ENCODE assay signal across 8 mouse cellular contexts in the genomic region with DNA sequence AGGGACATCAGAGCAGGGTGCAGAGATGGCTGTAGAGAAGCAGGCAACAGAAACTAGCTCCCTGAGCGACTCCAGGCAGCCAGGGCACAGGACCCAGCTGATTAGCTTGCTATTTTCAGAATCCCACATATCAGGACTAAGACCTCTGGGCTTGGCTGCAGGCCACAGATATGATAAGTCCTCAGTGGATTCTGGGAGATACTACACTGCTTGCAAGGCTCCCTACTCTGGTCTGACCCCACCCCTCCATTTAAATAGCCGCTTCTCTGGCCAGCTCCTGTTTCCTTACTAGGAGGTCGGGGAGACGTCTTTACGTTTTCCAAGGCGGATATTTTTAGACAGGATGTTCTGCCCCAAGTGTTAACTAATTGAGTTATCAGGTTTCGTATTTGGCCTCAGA.
DNase-seq lines count a peak whose midpoint lies in the region; ATAC-seq lines count a peak whose summit lies in the region.

No protein-coding gene starts in this region.

- H3K4me3 ChIP-seq in heart, embryonic 10.5 days, result peak overlapping the region; percentile 56
- no peak overlapping the region for H3K4me3 ChIP-seq in limb, embryonic 13.5 days
- no peak overlapping the region for H3K4me3 ChIP-seq in midbrain, embryonic 16.5 days (ENCODE audit: low read depth, low read length)

- peaks cover 42% of the 10 kb centered on the region for H3K4me1 ChIP-seq in heart, embryonic 10.5 days
- H3K4me1 ChIP-seq in limb, embryonic 13.5 days, result peaks cover 29% of the 10 kb centered on the region
- H3K4me1 ChIP-seq in midbrain, embryonic 16.5 days (ENCODE audit: control insufficient read depth, insufficient read depth, low read length), result peaks cover 29% of the 10 kb centered on the region

- peak; percentile 29 for DNase-seq in 3T3-L1 (ENCODE audit: low read depth, low spot score)
- DNase-seq in Muller cell, postnatal 12 days (ENCODE audit: inconsistent ontology term), result peak; percentile 43
- DNase-seq in heart, embryonic 10.5 days (ENCODE audit: low spot score), result peak; percentile 94
- DNase-seq in layer of hippocampus, adult 8-10 months (ENCODE audit: low spot score in 2 of 2), result no peak
- DNase-seq in adrenal gland, adult (ENCODE audit: inconsistent age in 2 of 2, low spot score in 1 of 2), result no peak

- H3K9me3 ChIP-seq in heart, embryonic 10.5 days, result no peaks in the 10 kb centered on the region
- H3K9me3 ChIP-seq in limb, embryonic 13.5 days, result 0 out of 2 replicates have a peak, but pooled peaks cover 4% of the 10 kb centered on the region
- H3K9me3 ChIP-seq in midbrain, embryonic 16.5 days (replicated peaks; ENCODE audit: control insufficient read depth, low read length, poor library complexity, severe bottlenecking), result 0 out of 2 replicates have a peak, but pooled peaks cover 2% of the 10 kb centered on the region

- peak overlapping the region; percentile 89 for H3K27ac ChIP-seq in heart, embryonic 10.5 days
- H3K27ac ChIP-seq in limb, embryonic 13.5 days, result no peak overlapping the region
- H3K27ac ChIP-seq in midbrain, embryonic 16.5 days (ENCODE audit: low read length), result no peak overlapping the region

- no peaks in the 10 kb centered on the region for H3K27me3 ChIP-seq in heart, embryonic 10.5 days (ENCODE audit: insufficient read depth, poor library complexity, severe bottlenecking)
- no peaks in the 10 kb centered on the region for H3K27me3 ChIP-seq in limb, embryonic 13.5 days
- no peaks in the 10 kb centered on the region for H3K27me3 ChIP-seq in midbrain, embryonic 16.5 days (ENCODE audit: control insufficient read depth, insufficient read depth, low read depth, low read length)

- H3K9ac ChIP-seq in limb, embryonic 13.5 days, result peak overlapping the region; percentile 6; the same call in 1 of the 2 replicates
- H3K9ac ChIP-seq in midbrain, embryonic 16.5 days (ENCODE audit: low read depth, low read length), result no peak overlapping the region

- 4% methylated on average over 7 of the region's 7 CpGs for WGBS in heart, embryonic 10.5 days
- WGBS in limb, embryonic 13.5 days, result 22% methylated on average over 7 of the region's 7 CpGs
- 57% methylated on average over 7 of the region's 7 CpGs for WGBS in midbrain, embryonic 16.5 days

- 0 out of 2 replicates have a peak overlapping the region, but pooled peaks have one; percentile 7 for H3K4me2 ChIP-seq in limb, embryonic 13.5 days (replicated peaks)
- H3K4me2 ChIP-seq in midbrain, embryonic 16.5 days (ENCODE audit: low read length), result no peak overlapping the region

- ATAC-seq in limb, embryonic 13.5 days (ENCODE audit: low FRiP score, low read depth), result 0 out of 2 replicates have a peak, but pooled peaks have one; percentile 43
- ATAC-seq in midbrain, embryonic 16.5 days, result no peak
- ATAC-seq in cerebellum, adult (ENCODE audit: insufficient number of reproducible peaks, low FRiP score, low TSS enrichment), result no peak

- H3K36me3 ChIP-seq in heart, embryonic 10.5 days, result no peaks in the 10 kb centered on the region
- no peaks in the 10 kb centered on the region for H3K36me3 ChIP-seq in limb, embryonic 13.5 days
- H3K36me3 ChIP-seq in midbrain, embryonic 16.5 days (ENCODE audit: control insufficient read depth, insufficient read depth, low read length), result no peaks in the 10 kb centered on the region

Comparison
In these comparisons a context has a peak if more than half of its experiments do, and no peak if none do; other contexts are left out.
1. DNase-seq: peak in 3T3-L1 (single experiment), Muller cell, postnatal 12 days (single experiment) and heart, embryonic 10.5 days (single experiment); none in layer of hippocampus, adult 8-10 months (0 of 2) and adrenal gland, adult (0 of 2).